Mouse (Mus musculus) heart, adult 11 months (tissue): ENCODE measurements around the gene Eno2.

Experiments used
- DNase-seq: peaks from one replicate; pipeline ENCODE4 v3.0.0; 2022

Gene Eno2

DNA sequence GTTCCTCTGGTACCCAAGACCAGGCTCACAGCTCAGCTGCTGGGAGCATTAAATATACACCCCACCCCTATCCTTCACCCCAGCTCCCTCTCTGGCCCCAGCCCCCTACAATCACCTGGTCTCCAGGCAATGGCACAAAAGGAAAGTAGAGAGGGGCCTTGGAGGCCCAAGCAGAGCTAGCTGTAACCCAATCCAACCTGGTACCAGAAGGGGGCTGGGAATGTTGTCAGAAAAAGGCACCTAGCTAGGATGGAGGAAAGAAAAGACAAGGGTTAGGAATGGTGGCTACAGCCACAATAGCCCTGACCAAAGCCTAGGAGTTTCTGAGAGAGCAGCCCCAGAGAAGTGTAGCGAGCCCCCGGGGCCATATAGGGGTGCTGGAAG, 10.6 kb downstream of the Eno2 start:
- peak; percentile 93 for DNase-seq

GRCm38 (mm10) chr6:124757909-124758848, 11.3 kb downstream of the Eno2 start:
- DNase-seq: peak; percentile 98

DNA sequence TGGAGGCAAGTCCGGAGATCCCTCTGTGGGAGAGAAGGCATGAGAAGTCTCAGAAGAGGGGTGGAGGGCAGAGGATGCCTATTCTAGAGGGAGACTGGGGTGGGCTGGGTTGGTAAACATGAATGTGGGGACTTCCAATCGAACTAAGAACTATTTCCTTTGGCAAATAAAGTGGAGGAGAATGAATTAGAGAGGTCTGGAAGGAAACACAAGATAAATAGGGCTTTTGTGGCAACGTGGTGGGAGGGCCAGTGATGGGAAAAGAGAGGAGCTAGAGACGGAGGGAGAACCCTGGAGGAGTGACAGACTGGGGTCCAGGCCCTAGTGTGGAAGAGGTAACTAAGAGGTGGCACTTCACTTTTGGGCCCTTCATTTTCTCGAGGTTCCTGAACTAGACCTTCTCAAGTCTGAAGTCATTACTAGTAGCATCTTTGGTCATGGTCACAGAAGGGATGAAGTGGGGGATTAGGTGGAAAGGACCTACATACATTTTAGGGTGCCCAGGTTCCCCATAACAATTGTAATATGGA, 12.1 kb downstream of the Eno2 start:
- peak; percentile 91 for DNase-seq

DNA sequence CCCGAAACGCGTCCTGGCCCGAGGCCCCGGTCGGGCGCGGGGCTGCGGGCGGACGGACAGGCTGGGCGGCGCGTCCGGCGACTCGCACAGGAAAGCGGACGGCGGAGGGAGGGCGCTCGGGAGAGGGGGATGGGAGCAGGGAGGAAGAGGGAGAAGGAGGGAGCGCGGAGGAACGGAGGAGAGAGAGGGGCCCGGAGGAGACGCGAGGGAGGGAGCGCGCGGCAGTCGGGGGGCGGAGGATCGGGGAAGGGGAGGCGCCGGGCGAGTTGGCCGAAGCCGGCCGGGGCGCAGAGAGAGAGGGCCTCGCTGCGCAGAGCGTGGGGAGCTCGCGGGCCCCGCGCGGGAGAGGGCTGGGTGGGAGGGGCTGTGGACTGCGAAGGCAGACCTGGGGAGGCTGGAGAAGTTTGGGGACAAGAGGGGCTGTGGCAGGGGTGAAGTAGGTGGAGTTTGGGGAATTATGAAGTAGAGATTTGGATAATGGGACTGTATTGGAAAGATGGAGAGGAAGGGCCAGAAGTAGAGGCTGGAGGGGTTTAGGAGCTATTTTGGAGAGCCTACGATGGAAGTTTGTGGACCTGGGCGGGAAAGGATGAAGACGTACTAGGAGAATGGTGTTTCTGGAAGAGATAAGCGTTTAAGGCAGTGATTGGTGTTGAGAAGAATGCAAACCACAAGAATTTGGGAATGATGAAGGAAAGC, 12.7 kb downstream of the Eno2 start:
- DNase-seq: peak; percentile 99

- DNase-seq: peak; percentile 99
Observed at GRCm38 (mm10) chr6:124755831-124756595, 13.5 kb downstream of the Eno2 start, which contains the start of the genes Gm45234 and Atn1. Gene Gm45234, minus strand, starts transcription at chr6:124756021. Gene Atn1, minus strand, starts transcription at chr6:124756524.

DNA sequence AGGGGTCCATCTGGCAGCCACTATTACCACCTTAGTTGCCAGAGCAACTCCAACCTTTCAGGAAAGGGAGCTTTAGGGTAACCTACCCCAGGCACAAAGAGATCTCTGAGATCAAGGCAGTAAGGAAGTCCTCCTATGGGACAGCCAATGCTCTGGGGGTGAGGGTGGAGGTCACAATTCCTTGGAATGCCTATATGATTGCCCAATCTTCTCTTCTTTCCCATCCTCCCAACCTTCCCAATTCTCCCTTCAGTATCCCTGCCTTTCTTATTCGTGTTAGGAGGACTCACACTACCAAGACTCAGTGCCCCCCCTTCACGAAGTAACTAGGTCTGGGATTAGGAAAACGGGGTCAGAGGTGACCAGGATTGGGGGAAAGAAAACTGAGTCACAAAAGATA, 14.2 kb downstream of the Eno2 start:
- peak; percentile 92 for DNase-seq

DNA sequence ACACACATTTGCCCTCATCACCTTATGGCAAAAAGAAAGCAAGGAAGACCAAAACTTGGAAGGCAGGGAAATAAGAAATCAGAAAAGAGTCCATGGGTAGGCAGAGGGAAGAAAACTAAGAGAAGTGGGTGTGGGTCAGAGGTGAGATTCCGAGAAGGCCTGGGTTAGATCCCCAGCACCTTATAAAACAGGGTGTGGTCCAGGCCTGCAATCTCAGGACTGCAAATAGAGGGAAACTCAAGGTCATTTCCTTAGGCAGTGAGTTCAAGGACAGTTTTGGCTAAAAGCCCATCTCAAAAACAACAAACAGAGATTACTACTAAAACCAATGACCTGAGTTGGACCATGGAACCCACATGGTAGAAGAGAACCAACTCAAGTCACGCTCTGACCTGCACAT, 15.6 kb downstream of the Eno2 start:
- DNase-seq: no peak

DNA sequence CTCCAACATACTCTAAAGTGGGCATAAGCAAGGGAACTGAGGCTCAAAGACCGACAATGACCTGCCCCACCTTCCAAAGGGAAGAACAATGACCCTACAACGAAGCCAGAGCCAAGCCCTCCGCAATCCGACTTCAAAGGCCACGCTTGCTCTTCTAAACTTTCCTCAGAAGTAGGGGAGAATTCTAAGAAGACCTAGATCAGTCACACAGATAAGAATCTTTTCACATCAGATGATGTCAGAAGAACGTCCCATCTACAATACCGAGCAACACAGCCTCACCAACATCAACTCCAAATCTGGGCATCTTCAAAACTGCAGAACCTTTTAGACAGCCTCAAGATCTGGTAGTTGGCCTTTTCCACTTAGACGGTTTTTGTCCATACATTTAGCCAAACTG, 19.1 kb downstream of the Eno2 start:
- DNase-seq: no peak

GRCm38 (mm10) chr6:124746654-124747632, 22.5 kb downstream of the Eno2 start:
- peak; percentile 95 for DNase-seq

GRCm38 (mm10) chr6:124746296-124746605, 23.2 kb downstream of the Eno2 start:
- DNase-seq: no peak

DNA sequence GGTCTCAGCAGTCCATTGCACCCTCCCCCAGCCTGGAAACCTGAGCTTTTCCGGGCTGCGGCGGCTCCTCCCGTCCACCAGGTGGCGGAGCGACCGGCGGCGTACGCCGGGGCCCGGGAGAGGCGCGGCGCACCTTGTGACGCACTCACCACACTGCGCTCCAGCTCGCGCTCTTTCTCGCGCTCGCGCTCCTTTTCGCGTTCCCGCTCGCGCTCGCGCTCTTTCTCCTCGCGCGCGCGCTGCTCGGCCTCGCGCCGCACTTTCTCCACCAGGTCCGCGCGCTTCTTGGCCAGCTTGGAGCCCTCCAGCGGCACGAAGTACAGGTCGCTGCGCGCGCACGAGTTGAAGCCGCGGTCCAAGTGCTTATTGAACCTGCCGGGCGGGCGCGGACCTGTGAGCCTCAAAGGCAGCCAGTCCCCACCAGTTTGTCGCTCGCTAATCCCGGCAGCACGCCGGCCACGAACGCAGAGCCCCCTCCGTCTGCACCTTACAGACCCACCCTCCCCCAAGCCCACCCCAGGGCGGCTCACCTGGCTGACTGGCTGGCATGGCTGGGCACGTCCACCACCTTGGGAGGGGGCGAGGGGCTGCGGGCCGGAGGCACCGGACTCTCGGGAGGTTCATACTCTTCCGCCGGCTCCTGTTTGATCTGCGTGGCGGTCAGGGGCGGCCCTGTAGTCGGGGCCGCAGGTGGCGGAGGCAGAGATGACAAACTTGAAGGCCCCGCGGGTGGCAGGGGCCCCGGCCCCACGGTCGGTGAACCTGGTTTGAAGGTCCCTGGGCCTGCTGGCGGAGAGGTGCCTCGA, 23.8 kb downstream of the Eno2 start:
- peak; percentile 99 for DNase-seq

DNA sequence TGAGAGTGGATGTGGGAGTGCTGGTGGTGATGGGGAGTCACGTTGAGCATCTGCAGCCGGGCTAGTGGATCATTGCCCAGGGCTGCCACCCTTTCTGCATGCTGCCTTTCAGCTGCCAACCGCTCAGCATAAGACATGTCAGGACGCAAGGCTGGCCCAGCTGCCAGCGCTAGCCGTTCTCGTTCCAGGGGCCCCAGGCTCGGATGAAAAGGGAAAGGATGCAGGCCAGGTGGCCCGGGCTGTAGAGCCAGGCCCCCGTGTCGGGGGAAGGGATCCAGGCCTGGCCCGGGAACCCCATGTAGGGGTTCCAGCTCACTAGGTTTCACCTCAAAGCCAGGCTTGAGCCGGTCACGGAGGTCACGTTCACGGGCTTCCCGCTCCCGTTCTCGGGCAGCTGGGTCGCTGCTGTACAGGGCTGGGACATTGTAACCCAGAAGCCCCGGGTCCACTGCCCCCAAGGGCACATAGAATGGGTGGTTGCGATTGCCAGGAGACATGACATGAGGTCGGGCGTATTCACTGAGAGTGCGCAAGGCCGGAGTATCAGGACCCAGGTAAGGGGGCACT, 24.6 kb downstream of the Eno2 start:
- no peak for DNase-seq

GRCm38 (mm10) chr6:124743647-124744046, 25.8 kb downstream of the Eno2 start:
- DNase-seq: peak; percentile 94

DNA sequence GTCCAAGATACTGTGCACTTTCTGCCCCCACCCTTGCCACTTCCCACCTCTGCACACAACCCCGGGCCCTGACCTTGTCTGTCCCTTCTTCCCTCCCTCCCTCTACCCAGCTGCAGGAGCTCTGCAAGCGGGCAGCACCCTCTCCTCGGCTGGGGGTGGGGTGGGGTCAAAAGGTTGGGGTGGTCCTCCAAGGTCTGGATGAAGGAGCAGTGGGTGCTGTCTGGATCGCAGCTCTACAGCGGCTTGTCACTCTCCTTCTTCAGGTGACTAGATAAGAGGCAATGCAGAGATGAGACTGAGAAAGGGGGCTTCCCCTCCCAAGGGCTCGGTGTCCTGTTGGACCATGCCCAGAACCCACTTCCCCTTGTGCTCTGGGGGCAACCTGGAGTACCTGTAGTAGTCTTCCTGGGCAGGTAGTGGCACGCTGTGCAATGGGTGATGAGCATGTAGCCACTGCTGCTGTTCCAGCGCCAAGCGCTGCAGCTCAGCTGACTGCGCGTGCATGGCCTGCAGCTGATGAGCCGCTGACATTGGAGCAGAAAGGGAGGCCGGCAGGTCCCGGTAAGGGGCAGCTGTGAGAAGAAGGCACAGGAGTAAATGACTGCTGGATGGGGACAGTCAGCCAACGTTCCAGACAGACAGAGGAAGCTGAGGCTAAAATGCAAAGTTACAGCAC, 26.5 kb downstream of the Eno2 start:
- DNase-seq: peak; percentile 94

GRCm38 (mm10) chr6:124741842-124742241, 27.6 kb downstream of the Eno2 start:
- DNase-seq: no peak

GRCm38 (mm10) chr6:124740888-124741761, 28.3 kb downstream of the Eno2 start, which contains the start of gene Grcc10:
Gene Grcc10, minus strand, starts transcription at chr6:124741374.
- peak; percentile 99 for DNase-seq

DNA sequence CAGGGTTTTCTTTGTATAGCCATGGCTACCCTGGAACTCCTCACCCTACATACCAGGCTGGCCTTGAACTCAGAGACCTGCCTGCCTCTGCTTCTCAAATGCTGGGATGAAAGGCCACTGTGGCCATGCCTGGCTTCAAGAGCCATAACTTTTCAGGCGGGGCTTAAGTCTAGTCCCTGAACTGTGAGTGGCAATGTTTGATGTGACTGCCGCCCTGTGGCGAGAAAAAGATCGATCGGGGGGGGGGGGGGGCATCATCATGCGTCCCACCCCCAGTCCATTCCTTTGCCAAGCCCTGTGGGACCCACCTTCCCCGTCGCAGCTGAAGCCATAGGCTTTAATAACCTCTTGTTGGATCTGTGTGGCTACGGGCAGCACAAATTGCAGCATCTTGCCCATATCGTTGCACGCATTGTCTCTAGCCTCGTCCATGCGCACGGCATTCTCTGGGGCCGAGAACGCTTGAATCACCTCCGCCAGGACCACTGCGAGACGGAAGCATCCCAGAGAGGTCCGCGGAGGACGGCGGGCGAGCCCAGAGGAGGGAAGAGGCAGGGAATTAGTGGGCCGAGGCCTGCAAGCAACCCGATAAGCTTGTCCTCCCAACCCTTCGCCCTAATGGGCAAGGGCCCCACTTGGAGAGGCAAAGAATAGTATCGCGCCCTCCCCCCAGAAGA, 29.1 kb downstream of the Eno2 start:
- peak; percentile 97 for DNase-seq

DNA sequence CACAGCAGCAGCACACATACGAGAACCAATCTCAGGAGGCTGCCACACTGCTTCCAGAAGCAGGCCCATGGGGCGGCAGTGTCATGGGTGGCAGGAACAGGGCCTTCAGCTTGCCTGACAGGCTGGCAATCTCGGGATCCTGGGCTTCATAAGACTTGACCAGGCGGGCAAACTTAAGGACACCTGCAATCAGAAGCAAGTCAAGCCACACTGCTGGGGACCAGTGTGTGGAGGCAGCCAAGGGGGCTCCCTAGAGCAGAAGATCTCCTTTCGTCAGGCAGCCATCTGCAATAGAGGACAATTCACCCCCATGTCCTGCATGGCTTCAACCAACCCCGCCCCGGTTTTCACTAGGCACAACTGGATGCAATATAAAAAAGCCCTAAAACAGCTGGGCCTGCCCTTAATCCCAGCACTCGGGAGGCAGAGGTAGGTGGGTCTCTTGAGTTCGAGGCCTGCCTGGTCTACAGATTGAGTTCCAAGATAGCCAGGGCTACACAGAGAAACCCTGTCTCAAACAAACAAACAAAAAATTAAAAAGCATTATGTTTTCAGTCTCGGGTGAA, 30.2 kb downstream of the Eno2 start:
- DNase-seq: peak; percentile 92
